Mouse (Mus musculus) hindbrain, embryonic 15.5 days (tissue): Measurements from ENCODE around the gene Corin. TPM values are rescaled to one million over a fixed set of nuclear protein-coding genes. Genes with fewer than 3 reads are reported as not detected.

Experiments used
- ATAC-seq: fragments of 200-750 bp; cut with Nextera tagmentation; 2 replicates; pipeline ENCODE4 v1.8.0; 2017; ENCODE audit warnings: low read depth, moderate number of reproducible peaks, moderate TSS enrichment; ENCODE audit not compliant: low FRiP score
- H3K27ac ChIP-seq: fragments of 300-500 bp; sonication (generic); replicated peaks from 2 replicates; pipeline ENCODE4 v1.5.1; 2015; ENCODE audit warnings: mild to moderate bottlenecking, inconsistent platforms
- H3K27me3 ChIP-seq: fragments of 300-500 bp; sonication (generic); 2 replicates; pipeline ENCODE4 v1.6.1; 2015; ENCODE audit warnings: control low read depth, inconsistent platforms
- H3K36me3 ChIP-seq: fragments of 300-500 bp; sonication (generic); 2 replicates; pipeline ENCODE4 v1.6.1; 2015; ENCODE audit warnings: control low read depth, inconsistent platforms
- H3K4me1 ChIP-seq: fragments of 300-500 bp; sonication (generic); replicated peaks from 2 replicates; pipeline ENCODE4 v1.6.1; 2015; ENCODE audit warnings: control low read depth, inconsistent platforms
- H3K4me2 ChIP-seq: fragments of 300-500 bp; sonication (generic); 2 replicates; pipeline ENCODE4 v1.6.1; 2015; ENCODE audit warnings: moderate library complexity, mild to moderate bottlenecking, inconsistent platforms
- H3K4me3 ChIP-seq: fragments of 300-500 bp; sonication (generic); 2 replicates; pipeline ENCODE4 v1.5.1; 2015; ENCODE audit warnings: mild to moderate bottlenecking, inconsistent platforms
- H3K9ac ChIP-seq: fragments of 300-500 bp; sonication (generic); 2 replicates; pipeline ENCODE4 v1.6.1; 2015; ENCODE audit warnings: inconsistent platforms
- H3K9me3 ChIP-seq: fragments of 300-500 bp; sonication (generic); 2 replicates; pipeline ENCODE4 v1.6.1; 2016; ENCODE audit warnings: control low read depth, inconsistent platforms
- WGBS: fragments of 180-500 bp; shearing (Covaris S2); methylation state at CpG from one replicate; pipeline ENCODE4 v1.1.7; 2015; 5-methylcytosine and 5-hydroxymethylcytosine counted together
- polyA plus RNA-seq: library from polyadenylated mRNA; unstranded; fragments of >200 nt; fragmentation: Nextera tagmentation; extraction: Ambion mirVana; gene quantifications from 2 replicates; pipeline ENCODE4 v1.2.1, GENCODE M21; 2015

Corin gene
- polyA plus RNA-seq, 1 experiment from 2014 or later: 2.7 TPM

- Histone ChIP-seq H3K9me3 (no peaks in the 10 kb centered on the region), H3K4me2 (no peak overlapping the region), H3K9ac (no peak overlapping the region), H3K27me3 (no peaks in the 10 kb centered on the region), H3K27ac (no peak overlapping the region), H3K4me1 (no peaks in the 10 kb centered on the region), H3K36me3 (no peaks in the 10 kb centered on the region), H3K4me3 (no peak overlapping the region)
- no peak for ATAC-seq
- WGBS: 75% methylated on average over 12 of the region's 12 CpGs
Observed at GRCm38 (mm10) chr5:72472317-72473009, 31.8 kb downstream of the Corin start.

- 74% methylated on average over 7 of the region's 7 CpGs for WGBS
- H3K27ac ChIP-seq: no peak overlapping the region
- no peak overlapping the region for H3K4me3 ChIP-seq
- H3K9ac ChIP-seq: no peak overlapping the region
- H3K4me1 ChIP-seq: no peaks in the 10 kb centered on the region
- H3K27me3 ChIP-seq: no peaks in the 10 kb centered on the region
- H3K9me3 ChIP-seq: no peaks in the 10 kb centered on the region
- H3K36me3 ChIP-seq: no peaks in the 10 kb centered on the region
- no peak for ATAC-seq
- no peak overlapping the region for H3K4me2 ChIP-seq
Observed at GRCm38 (mm10) chr5:72471746-72472145, 32.5 kb downstream of the Corin start.

- Histone ChIP-seq H3K9ac (no peak overlapping the region), H3K4me3 (no peak overlapping the region), H3K4me2 (no peak overlapping the region), H3K4me1 (no peaks in the 10 kb centered on the region), H3K36me3 (no peaks in the 10 kb centered on the region), H3K27me3 (no peaks in the 10 kb centered on the region), H3K27ac (no peak overlapping the region), H3K9me3 (no peaks in the 10 kb centered on the region)
- no peak for ATAC-seq
- WGBS: 53% methylated on average over 3 of the region's 3 CpGs
Observed at GRCm38 (mm10) chr5:72464932-72465331, 39.3 kb downstream of the Corin start.

GRCm38 (mm10) chr5:72459374-72460112 lies 44.7 kb downstream of the Corin start:
- Histone ChIP-seq H3K9ac (no peak overlapping the region), H3K27ac (no peak overlapping the region), H3K4me3 (no peak overlapping the region), H3K4me2 (no peak overlapping the region), H3K36me3 (no peaks in the 10 kb centered on the region), H3K27me3 (no peaks in the 10 kb centered on the region), H3K9me3 (no peaks in the 10 kb centered on the region), H3K4me1 (no peaks in the 10 kb centered on the region)
- WGBS: 89% methylated on average over 7 of the region's 7 CpGs
- ATAC-seq: no peak

- H3K4me2 ChIP-seq: no peak overlapping the region
- H3K27ac ChIP-seq: no peak overlapping the region
- H3K4me3 ChIP-seq: no peak overlapping the region
- no peaks in the 10 kb centered on the region for H3K4me1 ChIP-seq
- no peak overlapping the region for H3K9ac ChIP-seq
- H3K9me3 ChIP-seq: no peaks in the 10 kb centered on the region
- no peaks in the 10 kb centered on the region for H3K27me3 ChIP-seq
- WGBS: 49% methylated on average over 2 of the region's 2 CpGs
- no peak for ATAC-seq
- no peaks in the 10 kb centered on the region for H3K36me3 ChIP-seq
Observed at GRCm38 (mm10) chr5:72453690-72454089, 50.6 kb downstream of the Corin start.

- Histone ChIP-seq H3K4me2 (no peak overlapping the region), H3K27ac (no peak overlapping the region), H3K36me3 (no peaks in the 10 kb centered on the region), H3K9me3 (no peaks in the 10 kb centered on the region), H3K4me3 (no peak overlapping the region), H3K9ac (no peak overlapping the region), H3K4me1 (no peaks in the 10 kb centered on the region), H3K27me3 (no peaks in the 10 kb centered on the region)
- 76% methylated on average over 11 of the region's 11 CpGs for WGBS
- no peak for ATAC-seq
Observed at GRCm38 (mm10) chr5:72453176-72453575, 51.1 kb downstream of the Corin start.

GRCm38 (mm10) chr5:72452750-72453149 lies 51.5 kb downstream of the Corin start:
- WGBS: 55% methylated on average over 4 of the region's 4 CpGs
- no peak overlapping the region for H3K27ac ChIP-seq

GRCm38 (mm10) chr5:72448846-72449245 lies 55.4 kb downstream of the Corin start:
- Histone ChIP-seq H3K9ac (no peak overlapping the region), H3K4me2 (no peak overlapping the region), H3K36me3 (no peaks in the 10 kb centered on the region), H3K27me3 (no peaks in the 10 kb centered on the region), H3K9me3 (no peaks in the 10 kb centered on the region), H3K4me3 (no peak overlapping the region), H3K4me1 (no peaks in the 10 kb centered on the region), H3K27ac (no peak overlapping the region)
- no peak for ATAC-seq
- WGBS: 60% methylated on average over 2 of the region's 2 CpGs

More at GRCm38 (mm10) chr5:72452750-72453149, 51.5 kb downstream of the Corin start:
- Histone ChIP-seq H3K4me3 (no peak overlapping the region), H3K9ac (no peak overlapping the region), H3K4me2 (no peak overlapping the region), H3K4me1 (no peaks in the 10 kb centered on the region), H3K9me3 (no peaks in the 10 kb centered on the region), H3K27me3 (no peaks in the 10 kb centered on the region), H3K36me3 (no peaks in the 10 kb centered on the region)
- no peak for ATAC-seq

GRCm38 (mm10) chr5:72446104-72446503 lies 58.2 kb downstream of the Corin start:
- ATAC-seq: no peak
- WGBS: 92% methylated on average over 11 of the region's 11 CpGs
- Histone ChIP-seq H3K9ac (no peak overlapping the region), H3K9me3 (no peaks in the 10 kb centered on the region), H3K27ac (no peak overlapping the region), H3K36me3 (no peaks in the 10 kb centered on the region), H3K27me3 (no peaks in the 10 kb centered on the region), H3K4me3 (no peak overlapping the region), H3K4me1 (no peaks in the 10 kb centered on the region), H3K4me2 (no peak overlapping the region)

- no peak for ATAC-seq
- H3K4me3 ChIP-seq: no peak overlapping the region
- H3K4me2 ChIP-seq: no peak overlapping the region
- no peaks in the 10 kb centered on the region for H3K9me3 ChIP-seq
- no peaks in the 10 kb centered on the region for H3K4me1 ChIP-seq
- H3K27me3 ChIP-seq: no peaks in the 10 kb centered on the region
- 79% methylated on average over 11 of the region's 11 CpGs for WGBS
- no peak overlapping the region for H3K9ac ChIP-seq
- H3K36me3 ChIP-seq: no peaks in the 10 kb centered on the region
- H3K27ac ChIP-seq: no peak overlapping the region
Observed at GRCm38 (mm10) chr5:72443946-72444345, 60.3 kb downstream of the Corin start.

- Histone ChIP-seq H3K36me3 (no peaks in the 10 kb centered on the region), H3K4me3 (no peak overlapping the region), H3K4me2 (no peak overlapping the region), H3K9ac (no peak overlapping the region), H3K9me3 (no peaks in the 10 kb centered on the region), H3K27me3 (no peaks in the 10 kb centered on the region), H3K27ac (no peak overlapping the region), H3K4me1 (no peaks in the 10 kb centered on the region)
- 86% methylated on average over 4 of the region's 4 CpGs for WGBS
- no peak for ATAC-seq
Observed at GRCm38 (mm10) chr5:72443007-72443406, 61.3 kb downstream of the Corin start.

GRCm38 (mm10) chr5:72441181-72441580 lies 63.1 kb downstream of the Corin start:
- no peak for ATAC-seq
- Histone ChIP-seq H3K4me1 (no peaks in the 10 kb centered on the region), H3K9me3 (no peaks in the 10 kb centered on the region), H3K9ac (no peak overlapping the region), H3K4me2 (no peak overlapping the region), H3K27ac (no peak overlapping the region), H3K36me3 (no peaks in the 10 kb centered on the region), H3K27me3 (no peaks in the 10 kb centered on the region), H3K4me3 (no peak overlapping the region)
- WGBS: 79% methylated on average over 10 of the region's 10 CpGs
